ENCODE assay signal across 20 mouse cellular contexts in the genomic region with DNA sequence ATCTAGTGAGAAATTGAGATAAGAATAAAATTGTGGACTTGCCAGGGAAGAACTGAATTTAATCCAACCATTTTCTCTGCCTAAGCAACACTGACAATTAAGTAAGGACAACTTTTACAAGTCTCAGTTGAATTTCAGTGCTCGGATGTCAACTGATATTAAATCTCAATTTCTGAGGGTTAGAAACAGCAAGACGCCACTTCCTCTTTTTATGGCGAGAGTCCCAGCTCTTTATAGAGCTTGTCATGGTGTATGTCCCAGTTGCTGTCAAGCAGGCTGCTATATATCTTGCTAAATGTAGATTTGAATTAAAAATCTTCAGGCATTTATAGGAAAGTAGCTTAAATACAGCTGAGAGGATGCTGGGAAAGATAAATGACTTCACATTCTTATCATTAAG.
"Had no signal": no experiment of that assay in that cellular context is flagged by ENCODE, and none has a peak within 500 bp of the region (broad histone marks: within the 10 kb centered on the region; RNA-seq: fewer than 3 reads in every experiment).

No protein-coding gene starts in this region.

- H3K9me3 ChIP-seq: kidney, embryonic 15.5 days; liver, embryonic 13.5 days; midbrain, embryonic 10.5 days; neural tube, embryonic 12.5 days; neural tube, embryonic 15.5 days; stomach, embryonic 15.5 days had no signal

- H3K9ac ChIP-seq: kidney, embryonic 15.5 days; liver, embryonic 13.5 days; neural tube, embryonic 12.5 days; neural tube, embryonic 15.5 days; stomach, embryonic 15.5 days had no signal

- H3K4me3 ChIP-seq: kidney, embryonic 15.5 days; layer of hippocampus, adult 2 months; liver, embryonic 13.5 days; megakaryocyte, embryonic 14.5 days; midbrain, embryonic 10.5 days; neural tube, embryonic 12.5 days; neural tube, embryonic 15.5 days; stomach, embryonic 15.5 days had no signal

- H3K27ac ChIP-seq: kidney, embryonic 15.5 days; layer of hippocampus, adult 2 months; liver, embryonic 13.5 days; midbrain, embryonic 10.5 days; neural tube, embryonic 12.5 days; neural tube, embryonic 15.5 days; stomach, embryonic 15.5 days had no signal

- H3K36me3 ChIP-seq: kidney, embryonic 15.5 days; liver, embryonic 13.5 days; midbrain, embryonic 10.5 days; neural tube, embryonic 12.5 days; neural tube, embryonic 15.5 days; stomach, embryonic 15.5 days had no signal

- H3K4me2 ChIP-seq: kidney, embryonic 15.5 days; liver, embryonic 13.5 days; neural tube, embryonic 12.5 days; neural tube, embryonic 15.5 days; stomach, embryonic 15.5 days had no signal

- H3K27me3 ChIP-seq: kidney, embryonic 15.5 days; liver, embryonic 13.5 days; megakaryocyte, embryonic 14.5 days; neural tube, embryonic 12.5 days; neural tube, embryonic 15.5 days; stomach, embryonic 15.5 days had no signal

- H3K4me1 ChIP-seq: kidney, embryonic 15.5 days; liver, embryonic 13.5 days; megakaryocyte, embryonic 14.5 days; midbrain, embryonic 10.5 days; neural tube, embryonic 12.5 days; neural tube, embryonic 15.5 days; stomach, embryonic 15.5 days had no signal

- DNase-seq: kidney, adult 2 months; kidney, postnatal 25 days; layer of hippocampus, adult 9-11 months; liver, embryonic 13.5 days; lung, adult 2 months; lung, postnatal 10 days; lung, postnatal 36 days; midbrain, embryonic 14.5 days; right cerebral cortex, adult 18-20 months; right cerebral cortex, postnatal 14 days; right cerebral cortex, postnatal 4 days; thymus, adult 18-20 months; thymus, postnatal 36 days had no signal
